Mouse (Mus musculus) spleen, adult 2 months (tissue): ENCODE results near the gene Chchd10. TPM values are rescaled to one million over a fixed set of nuclear protein-coding genes. Genes with fewer than 3 reads are reported as not detected.

Experiments used
- DNase-seq, 2 experiments: peaks; one replicate each; pipeline versions ENCODE4 v3.0.0 to v3.0.0-alpha.2; 2012 to 2021; ENCODE audit warnings: low spot score in 2 of 2, low read depth in 1 of 2
- H3K27ac ChIP-seq: fragments of 200-500 bp; 2 replicates; pipeline ENCODE4 v1.5.1; 2012; ENCODE audit warnings: low read length, inconsistent platforms; ENCODE audit not compliant: insufficient read depth
- H3K27me3 ChIP-seq: fragments of 200-500 bp; 2 replicates; pipeline ENCODE4 v1.6.1; 2012; ENCODE audit warnings: mild to moderate bottlenecking, moderate library complexity, low read length, inconsistent platforms; ENCODE audit not compliant: control insufficient read depth, insufficient read depth
- H3K36me3 ChIP-seq: fragments of 200-500 bp; 2 replicates; pipeline ENCODE4 v1.6.1; 2012; ENCODE audit warnings: mild to moderate bottlenecking, low read length, inconsistent platforms; ENCODE audit not compliant: control insufficient read depth, insufficient read depth
- H3K4me1 ChIP-seq: fragments of 200-500 bp; 2 replicates; pipeline ENCODE4 v1.6.1; 2011; ENCODE audit warnings: inconsistent platforms; ENCODE audit not compliant: control insufficient read depth, insufficient read depth, insufficient read length
- H3K4me3 ChIP-seq: fragments of 200-500 bp; 2 replicates; pipeline ENCODE4 v1.5.1; 2011; ENCODE audit warnings: mild to moderate bottlenecking, inconsistent platforms; ENCODE audit not compliant: insufficient read depth, insufficient read length; ENCODE audit errors: extremely low read depth
- CTCF ChIP-seq: fragments of 200-500 bp; IDR thresholded peaks from 2 replicates; pipeline ENCODE4 v1.5.1; 2011; ENCODE audit warnings: mild to moderate bottlenecking, inconsistent platforms; ENCODE audit not compliant: insufficient read depth, insufficient read length, insufficient replicate concordance; ENCODE audit errors: extremely low read depth
- POLR2A ChIP-seq: fragments of 200-500 bp; IDR thresholded peaks from 2 replicates; pipeline ENCODE4 v1.6.1; 2011; ENCODE audit warnings: low read depth, low read length, inconsistent platforms
- WGBS: fragments of 180-500 bp; shearing (Covaris S2); methylation state at CpG from one replicate; pipeline ENCODE4 v1.1.7; 2018; 5-methylcytosine and 5-hydroxymethylcytosine counted together
- polyA plus RNA-seq: library from polyadenylated mRNA; depleted of rRNA; stranded (reverse); fragments of >200 nt; gene quantifications from 2 replicates; pipeline ENCODE4 v1.2.3, GENCODE M21; 2012

Gene Chchd10
- polyA plus RNA-seq, 1 experiment = 86.8 TPM

GRCm38 (mm10) chr10:75935680-75936541 is 3.0 kb downstream of the Chchd10 start, which contains the start of gene Mmp11:
Gene Mmp11, minus strand, starts transcription at chr10:75936496.
- H3K27me3 ChIP-seq = no peaks in the 10 kb centered on the region
- DNase-seq = peak; percentile 55 to 56
- peak within 1 kb of the TSS; percentile 55 for H3K27ac ChIP-seq
- H3K4me1 ChIP-seq = peaks cover 23% of the 10 kb centered on the region
- no peaks in the 10 kb centered on the region for H3K36me3 ChIP-seq
- peak within 1 kb of the TSS; percentile 75 for H3K4me3 ChIP-seq
- TF ChIP-seq CTCF = no peak
- peak; percentile 61 for TF ChIP-seq POLR2A
- 5% methylated on average over 51 of the region's 51 CpGs for WGBS

- peaks cover 16% of the 10 kb centered on the region for H3K4me1 ChIP-seq
- TF ChIP-seq CTCF = no peak
- no peak for TF ChIP-seq POLR2A
- H3K27ac ChIP-seq = peak overlapping the region; percentile 55
These were observed 4.2 kb downstream of the Chchd10 start for GRCm38 (mm10) chr10:75936909-75937667.

GRCm38 (mm10) chr10:75937851-75938643 is 5.1 kb downstream of the Chchd10 start:
- Histone ChIP-seq H3K27ac (peak overlapping the region; percentile 54), H3K4me1 (peaks cover 10% of the 10 kb centered on the region; the same call in 1 of the 2 replicates), H3K27me3 (no peaks in the 10 kb centered on the region), H3K36me3 (no peaks in the 10 kb centered on the region), H3K4me3 (no peak overlapping the region; the same call in 1 of the 2 replicates)
- TF ChIP-seq POLR2A (no peak), CTCF (no peak)
- no peak for DNase-seq
- 28% methylated on average over 10 of the region's 10 CpGs for WGBS

More at GRCm38 (mm10) chr10:75936909-75937667, 4.2 kb downstream of the Chchd10 start:
- Histone ChIP-seq H3K27me3 (no peaks in the 10 kb centered on the region), H3K4me3 (peak overlapping the region; percentile 19), H3K36me3 (no peaks in the 10 kb centered on the region)
- peak in 1 of 2 experiments; percentile 13 for DNase-seq
- WGBS = 58% methylated on average over 18 of the region's 18 CpGs

GRCm38 (mm10) chr10:75939481-75940234 is 6.7 kb downstream of the Chchd10 start:
- peak overlapping the region; percentile 21; the same call in 1 of the 2 replicates for H3K27ac ChIP-seq

GRCm38 (mm10) chr10:75940520-75940919 is 7.6 kb downstream of the Chchd10 start, which contains the start of gene Gm867:
Gene Gm867, minus strand, starts transcription at chr10:75940672.
- Histone ChIP-seq H3K27me3 (no peaks in the 10 kb centered on the region), H3K36me3 (no peaks in the 10 kb centered on the region), H3K4me3 (no peak within 1 kb of the TSS), H3K4me1 (peaks cover 7% of the 10 kb centered on the region; the same call in 1 of the 2 replicates), H3K27ac (no peak within 1 kb of the TSS; the same call in 1 of the 2 replicates)
- TF ChIP-seq POLR2A (no peak), CTCF (no peak)
- DNase-seq = no peak
- WGBS = 92% methylated on average over 5 of the region's 5 CpGs

More at GRCm38 (mm10) chr10:75939481-75940234, 6.7 kb downstream of the Chchd10 start:
- H3K4me3 ChIP-seq = 0 out of 2 replicates have a peak overlapping the region, but pooled peaks have one; percentile 9
- H3K36me3 ChIP-seq = no peaks in the 10 kb centered on the region
- DNase-seq = no peak
- no peaks in the 10 kb centered on the region for H3K27me3 ChIP-seq
- H3K4me1 ChIP-seq = peaks cover 10% of the 10 kb centered on the region; the same call in 1 of the 2 replicates
- 46% methylated on average over 9 of the region's 9 CpGs for WGBS
- TF ChIP-seq CTCF = no peak
- TF ChIP-seq POLR2A = no peak
